Mouse (Mus musculus): ENCODE results near the gene Psmb9.

Psmb9 gene

GRCm38 (mm10) chr17:34135297-34136224, 52.0 kb downstream of the Psmb9 start:
- peak; percentile 100 for DNase-seq

- peak; percentile 88 for DNase-seq
Observed at GRCm38 (mm10) chr17:34134451-34134850, 53.1 kb downstream of the Psmb9 start.

- DNase-seq, result peak; percentile 87
Observed at GRCm38 (mm10) chr17:34133289-34133688, 54.3 kb downstream of the Psmb9 start.
